Mouse (Mus musculus): ENCODE data around the gene Olfr894. TPM values are rescaled to one million over a fixed set of nuclear protein-coding genes. Genes with fewer than 3 reads are reported as not detected.
"Not testable (repeated sequence)": the region's sequence is repeated elsewhere in the genome, so short reads cannot be mapped to it uniquely, and the experiment has no call there.

The Olfr894 gene
- polyA plus RNA-seq (2017; shearing (Covaris generic)): not detected

- no peak for ATAC-seq
These were observed at the start of gene Olfr894 for GRCm38 (mm10) chr9:38217755-38218154. TSS of gene Olfr894 (plus strand) at chr9:38218055.

DNA sequence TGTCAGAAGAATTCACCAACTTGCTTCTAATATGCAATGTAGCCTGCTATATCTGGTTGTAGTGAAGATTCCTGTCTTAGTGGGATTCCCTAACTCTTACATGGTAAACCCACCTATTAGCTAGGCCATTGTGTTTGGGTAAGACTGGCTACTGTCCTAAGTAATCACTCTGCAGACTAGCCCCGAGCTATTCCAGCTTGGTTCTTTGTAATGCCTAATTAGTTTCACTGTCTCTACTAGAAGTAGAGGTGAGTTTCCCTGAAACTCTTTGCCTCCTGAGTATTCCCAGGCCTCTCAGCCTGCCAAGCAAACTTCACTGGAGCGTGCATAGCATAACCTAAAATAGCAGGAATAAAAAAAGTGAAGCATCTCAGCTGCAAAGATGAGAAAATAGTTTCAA is 49.5 kb upstream of the Olfr894 start:
- ATAC-seq: not testable (repeated sequence)

GRCm38 (mm10) chr9:38180721-38181120 is 37.1 kb upstream of the Olfr894 start, which contains the start of gene Olfr891:
TSS of gene Olfr891 (minus strand) at chr9:38180821.
- no peak for ATAC-seq

- ATAC-seq: no peak
These were observed 9.8 kb upstream of the Olfr894 start, which contains the start of gene Olfr893 for GRCm38 (mm10) chr9:38208065-38208464. TSS of gene Olfr893 (plus strand) at chr9:38208365.

DNA sequence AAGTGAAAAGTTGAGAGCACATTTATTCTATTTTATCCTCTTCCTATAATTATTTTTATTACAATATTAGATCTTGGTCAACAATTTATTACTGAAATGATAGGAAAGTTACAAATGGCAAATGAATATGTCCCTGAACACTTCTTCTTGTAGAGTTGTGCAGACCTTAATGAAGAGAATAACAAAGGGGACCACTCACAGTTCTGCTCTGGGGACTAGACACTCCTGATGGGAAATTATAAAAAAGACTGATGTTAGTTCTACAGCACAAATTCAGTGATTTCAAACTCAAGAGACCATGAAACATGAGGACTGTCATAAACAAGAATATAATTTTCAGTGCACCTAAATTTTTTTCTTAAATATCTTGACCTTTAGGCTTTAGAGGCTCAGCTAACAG is 34.6 kb downstream of the Olfr894 start, which contains the start of gene Olfr143:
Gene Olfr143, plus strand, starts transcription at position 301 of the 400 bp plus-strand sequence.
- no peak for ATAC-seq

- no peak for ATAC-seq
These were observed 49.7 kb downstream of the Olfr894 start, which contains the start of gene Olfr895 for GRCm38 (mm10) chr9:38267551-38267950. TSS of gene Olfr895 (plus strand) at chr9:38267851.

Other genes with a start within 250 kb of the Olfr894 start
- under 1 TPM in 1 of 2 experiments, not detected in 1; 0.16 TPM for gene Olfr881, start 226.2 kb upstream of the Olfr894 start, polyA plus RNA-seq (2017; shearing (Covaris generic))
- gene Olfr883, start 192.2 kb upstream of the Olfr894 start, polyA plus RNA-seq (2017; shearing (Covaris generic)): not detected
- gene Olfr884, start 171.5 kb upstream of the Olfr894 start, polyA plus RNA-seq (2017; shearing (Covaris generic)): not detected
- gene Olfr885, start 156.7 kb upstream of the Olfr894 start, polyA plus RNA-seq (2017; shearing (Covaris generic)): not detected
- gene Olfr887, start 134.0 kb upstream of the Olfr894 start, polyA plus RNA-seq (2017; shearing (Covaris generic)): not detected
- not detected for gene Olfr888, start 109.9 kb upstream of the Olfr894 start, polyA plus RNA-seq (2017; shearing (Covaris generic))
- gene Olfr889, start 102.9 kb upstream of the Olfr894 start, polyA plus RNA-seq (2017; shearing (Covaris generic)): under 1 TPM in 1 of 2 experiments, not detected in 1; 0.05 TPM
- under 1 TPM in 1 of 2 experiments, not detected in 1; 0.17 TPM for gene Olfr890, start 75.5 kb upstream of the Olfr894 start, polyA plus RNA-seq (2017; shearing (Covaris generic))
- not detected for gene Olfr891, start 37.2 kb upstream of the Olfr894 start, polyA plus RNA-seq (2017; shearing (Covaris generic))
- gene Olfr893, start 9.7 kb upstream of the Olfr894 start, polyA plus RNA-seq (2017; shearing (Covaris generic)): not detected
- not detected for gene Olfr143, start 34.7 kb downstream of the Olfr894 start, polyA plus RNA-seq (2017; shearing (Covaris generic))
- gene Olfr895, start 49.8 kb downstream of the Olfr894 start, polyA plus RNA-seq (2017; shearing (Covaris generic)): not detected
- gene Olfr896-ps1, start 73.1 kb downstream of the Olfr894 start, polyA plus RNA-seq (2017; shearing (Covaris generic)): not detected
- gene Olfr25, start 111.0 kb downstream of the Olfr894 start, polyA plus RNA-seq (2017; shearing (Covaris generic)): not detected
- gene Olfr898, start 130.4 kb downstream of the Olfr894 start, polyA plus RNA-seq (2017; shearing (Covaris generic)): not detected
- gene Olfr250, start 148.8 kb downstream of the Olfr894 start, polyA plus RNA-seq (2017; shearing (Covaris generic)): under 1 TPM in 1 of 2 experiments, not detected in 1; 0.19 TPM
- gene Olfr251, start 159.0 kb downstream of the Olfr894 start, polyA plus RNA-seq (2017; shearing (Covaris generic)): not detected
- not detected for gene Olfr147, start 183.6 kb downstream of the Olfr894 start, polyA plus RNA-seq (2017; shearing (Covaris generic))
- under 1 TPM in 1 of 2 experiments, not detected in 1; 0.16 TPM for gene Olfr901, start 211.4 kb downstream of the Olfr894 start, polyA plus RNA-seq (2017; shearing (Covaris generic))
- gene Olfr902, start 229.6 kb downstream of the Olfr894 start, polyA plus RNA-seq (2017; shearing (Covaris generic)): not detected
- gene Olfr904, start 245.1 kb downstream of the Olfr894 start, polyA plus RNA-seq (2017; shearing (Covaris generic)): not detected

Data from activated CD4-positive, CD25-positive, alpha-beta regulatory T cell, adult 4 months (primary cell).